Mouse (Mus musculus) intestine, postnatal 0 days (tissue): ENCODE results near the gene Adgrl3. TPM values are rescaled to one million over a fixed set of nuclear protein-coding genes. Genes with fewer than 3 reads are reported as not detected.

ENCODE experiments used
- ATAC-seq: fragments of 200-750 bp; cut with Nextera tagmentation; 2 replicates; pipeline ENCODE4 v1.8.0; 2017; ENCODE audit warnings: mild to moderate bottlenecking, moderate TSS enrichment, moderate library complexity
- H3K27ac ChIP-seq: fragments of 300-500 bp; sonication (generic); 2 replicates; pipeline ENCODE4 v1.5.1; 2014; ENCODE audit warnings: mild to moderate bottlenecking, low read depth, low read length, moderate library complexity
- H3K27me3 ChIP-seq: fragments of 300-500 bp; sonication (generic); replicated peaks from 2 replicates; pipeline ENCODE4 v1.6.1; 2014; ENCODE audit warnings: low read length, mixed read lengths; ENCODE audit not compliant: control insufficient read depth, insufficient read depth
- H3K36me3 ChIP-seq: fragments of 300-500 bp; sonication (generic); 2 replicates; pipeline ENCODE4 v1.6.1; 2014; ENCODE audit warnings: mild to moderate bottlenecking, moderate library complexity; ENCODE audit not compliant: control insufficient read depth, insufficient read depth
- H3K4me1 ChIP-seq: fragments of 300-500 bp; sonication (generic); replicated peaks from 2 replicates; pipeline ENCODE4 v1.6.1; 2014; ENCODE audit warnings: antibody characterized with exemption, low read length, mixed read lengths; ENCODE audit not compliant: control insufficient read depth, insufficient read depth
- H3K4me2 ChIP-seq: fragments of 300-500 bp; sonication (generic); replicated peaks from 2 replicates; pipeline ENCODE4 v1.6.1; 2014; ENCODE audit warnings: low read depth, mild to moderate bottlenecking, moderate library complexity
- H3K4me3 ChIP-seq: fragments of 300-500 bp; sonication (generic); 2 replicates; pipeline ENCODE4 v1.5.1; 2014; ENCODE audit warnings: low read depth, low read length
- H3K9ac ChIP-seq: fragments of 300-500 bp; sonication (generic); 2 replicates; pipeline ENCODE4 v1.6.1; 2014; ENCODE audit warnings: mild to moderate bottlenecking, low read depth, low read length
- H3K9me3 ChIP-seq: fragments of 300-500 bp; sonication (generic); 2 replicates; pipeline ENCODE4 v1.6.1; 2016; ENCODE audit warnings: mixed run types; ENCODE audit not compliant: control insufficient read depth
- CTCF ChIP-seq: sonication (generic); IDR thresholded peaks from 2 replicates; pipeline ENCODE4 v1.5.1; 2016; ENCODE audit warnings: low read depth, mild to moderate bottlenecking, control low read depth, antibody characterized with exemption, moderate library complexity
- WGBS: fragments of 180-500 bp; shearing (Covaris S2); extraction: QIAGEN DNeasy Blood & Tissue Kit; methylation state at CpG from one replicate; pipeline ENCODE4 v1.1.7; 2014; 5-methylcytosine and 5-hydroxymethylcytosine counted together
- polyA plus RNA-seq: library from polyadenylated mRNA; unstranded; fragments of >200 nt; fragmentation: Nextera tagmentation; extraction: Ambion mirVana; gene quantifications from 2 replicates; pipeline ENCODE4 v1.2.1, GENCODE M21; 2015

Adgrl3 gene
- polyA plus RNA-seq, 1 experiment from 2014 or later, result 4.2 TPM

GRCm38 (mm10) chr5:81591481-81591880, 571.5 kb downstream of the Adgrl3 start:
- Histone ChIP-seq H3K9ac (no peak overlapping the region), H3K9me3 (no peaks in the 10 kb centered on the region), H3K4me3 (no peak overlapping the region), H3K36me3 (no peaks in the 10 kb centered on the region), H3K27ac (no peak overlapping the region), H3K4me1 (no peaks in the 10 kb centered on the region), H3K4me2 (no peak overlapping the region), H3K27me3 (no peaks in the 10 kb centered on the region)
- no peak for TF ChIP-seq CTCF
- 40% methylated on average over 3 of the region's 3 CpGs for WGBS
- ATAC-seq, result no peak

- no peak for ATAC-seq
- no peaks in the 10 kb centered on the region for H3K9me3 ChIP-seq
- no peak overlapping the region for H3K9ac ChIP-seq
- TF ChIP-seq CTCF, result no peak
- H3K27me3 ChIP-seq, result no peaks in the 10 kb centered on the region
- no peak overlapping the region for H3K4me3 ChIP-seq
- no peak overlapping the region for H3K4me2 ChIP-seq
- H3K4me1 ChIP-seq, result no peaks in the 10 kb centered on the region
- no peak overlapping the region for H3K27ac ChIP-seq
- WGBS, result 100% methylated on average over 1 of the region's 1 CpGs
- no peaks in the 10 kb centered on the region for H3K36me3 ChIP-seq
Measured at GRCm38 (mm10) chr5:81593396-81593995, 573.6 kb downstream of the Adgrl3 start.

GRCm38 (mm10) chr5:81598041-81598440, 578.1 kb downstream of the Adgrl3 start:
- Histone ChIP-seq H3K27ac (no peak overlapping the region), H3K27me3 (no peaks in the 10 kb centered on the region), H3K36me3 (no peaks in the 10 kb centered on the region), H3K9me3 (no peaks in the 10 kb centered on the region), H3K4me3 (no peak overlapping the region), H3K4me2 (no peak overlapping the region), H3K9ac (no peak overlapping the region), H3K4me1 (no peaks in the 10 kb centered on the region)
- TF ChIP-seq CTCF, result no peak
- 66% methylated on average over 6 of the region's 6 CpGs for WGBS
- no peak for ATAC-seq

- WGBS, result 96% methylated on average over 4 of the region's 4 CpGs
- no peak for ATAC-seq
- no peak overlapping the region for H3K27ac ChIP-seq
- no peaks in the 10 kb centered on the region for H3K27me3 ChIP-seq
- no peaks in the 10 kb centered on the region for H3K4me1 ChIP-seq
- H3K4me2 ChIP-seq, result no peak overlapping the region
- H3K9ac ChIP-seq, result no peak overlapping the region
- no peaks in the 10 kb centered on the region for H3K9me3 ChIP-seq
- H3K4me3 ChIP-seq, result no peak overlapping the region
- H3K36me3 ChIP-seq, result no peaks in the 10 kb centered on the region
- no peak for TF ChIP-seq CTCF
Measured at GRCm38 (mm10) chr5:81602889-81603288, 583.0 kb downstream of the Adgrl3 start.

GRCm38 (mm10) chr5:81605646-81606045, 585.7 kb downstream of the Adgrl3 start:
- no peak for ATAC-seq
- Histone ChIP-seq H3K4me2 (no peak overlapping the region), H3K4me1 (no peaks in the 10 kb centered on the region), H3K9me3 (no peaks in the 10 kb centered on the region), H3K27ac (no peak overlapping the region), H3K27me3 (no peaks in the 10 kb centered on the region), H3K4me3 (no peak overlapping the region), H3K9ac (no peak overlapping the region), H3K36me3 (no peaks in the 10 kb centered on the region)
- 74% methylated on average over 1 of the region's 1 CpGs for WGBS
- TF ChIP-seq CTCF, result no peak

GRCm38 (mm10) chr5:81610223-81610622, 590.3 kb downstream of the Adgrl3 start:
- Histone ChIP-seq H3K27me3 (no peaks in the 10 kb centered on the region), H3K9ac (no peak overlapping the region), H3K9me3 (no peaks in the 10 kb centered on the region), H3K4me2 (no peak overlapping the region), H3K27ac (no peak overlapping the region), H3K36me3 (no peaks in the 10 kb centered on the region), H3K4me1 (no peaks in the 10 kb centered on the region), H3K4me3 (no peak overlapping the region)
- WGBS, result 54% methylated on average over 5 of the region's 5 CpGs
- no peak for ATAC-seq
- TF ChIP-seq CTCF, result no peak

GRCm38 (mm10) chr5:81614674-81615073, 594.7 kb downstream of the Adgrl3 start:
- H3K4me1 ChIP-seq, result no peaks in the 10 kb centered on the region
- no peaks in the 10 kb centered on the region for H3K9me3 ChIP-seq
- no peaks in the 10 kb centered on the region for H3K36me3 ChIP-seq
- no peak overlapping the region for H3K4me2 ChIP-seq
- WGBS, result 71% methylated on average over 4 of the region's 4 CpGs
- H3K9ac ChIP-seq, result no peak overlapping the region
- H3K27me3 ChIP-seq, result no peaks in the 10 kb centered on the region
- ATAC-seq, result no peak
- no peak for TF ChIP-seq CTCF
- H3K27ac ChIP-seq, result no peak overlapping the region
- H3K4me3 ChIP-seq, result no peak overlapping the region
